Mouse (Mus musculus) embryonic facial prominence, embryonic 15.5 days (tissue): ENCODE data around the gene Zc3h7b. TPM values are rescaled to one million over a fixed set of nuclear protein-coding genes. Genes with fewer than 3 reads are reported as not detected.

Source experiments
- ATAC-seq: fragments of 200-750 bp; cut with Nextera tagmentation; 2 replicates; pipeline ENCODE4 v1.8.0; 2017; ENCODE audit warnings: low read depth, moderate TSS enrichment; ENCODE audit not compliant: insufficient number of reproducible peaks, low FRiP score, low TSS enrichment
- H3K27ac ChIP-seq: fragments of 300-500 bp; sonication (generic); replicated peaks from 2 replicates; pipeline ENCODE4 v1.5.1; 2015; ENCODE audit warnings: mild to moderate bottlenecking, inconsistent platforms
- H3K27me3 ChIP-seq: fragments of 300-500 bp; sonication (generic); 2 replicates; pipeline ENCODE4 v1.6.1; 2015; ENCODE audit warnings: inconsistent platforms
- H3K36me3 ChIP-seq: fragments of 300-500 bp; sonication (generic); 2 replicates; pipeline ENCODE4 v1.6.1; 2015; ENCODE audit warnings: mild to moderate bottlenecking, inconsistent platforms
- H3K4me1 ChIP-seq: fragments of 300-500 bp; sonication (generic); 2 replicates; pipeline ENCODE4 v1.6.1; 2015; ENCODE audit warnings: inconsistent platforms
- H3K4me2 ChIP-seq: fragments of 300-500 bp; sonication (generic); replicated peaks from 2 replicates; pipeline ENCODE4 v1.6.1; 2015; ENCODE audit warnings: mild to moderate bottlenecking, inconsistent platforms
- H3K4me3 ChIP-seq: fragments of 300-500 bp; sonication (generic); replicated peaks from 2 replicates; pipeline ENCODE4 v1.5.1; 2015; ENCODE audit warnings: mild to moderate bottlenecking, inconsistent platforms
- H3K9ac ChIP-seq: fragments of 300-500 bp; sonication (generic); 2 replicates; pipeline ENCODE4 v1.6.1; 2015; ENCODE audit warnings: inconsistent platforms
- H3K9me3 ChIP-seq: fragments of 300-500 bp; sonication (generic); replicated peaks from 2 replicates; pipeline ENCODE4 v1.6.1; 2016; ENCODE audit warnings: inconsistent platforms
- WGBS: fragments of 180-500 bp; shearing (Covaris S2); methylation state at CpG from one replicate; pipeline ENCODE4 v1.1.7; 2015; 5-methylcytosine and 5-hydroxymethylcytosine counted together
- polyA plus RNA-seq: library from polyadenylated mRNA; unstranded; fragments of >200 nt; fragmentation: Nextera tagmentation; extraction: Ambion mirVana; gene quantifications from 2 replicates; pipeline ENCODE4 v1.2.1, GENCODE M21; 2015

Zc3h7b gene
- polyA plus RNA-seq, 1 experiment from 2014 or later = 29.5 TPM

GRCm38 (mm10) chr15:81822631-81823030, 77.8 kb downstream of the Zc3h7b start:
- Histone ChIP-seq H3K27me3 (no peaks in the 10 kb centered on the region), H3K4me1 (no peaks in the 10 kb centered on the region), H3K36me3 (peaks cover 90% of the 10 kb centered on the region), H3K27ac (no peak overlapping the region), H3K4me2 (no peak overlapping the region), H3K4me3 (no peak overlapping the region), H3K9me3 (no peaks in the 10 kb centered on the region), H3K9ac (no peak overlapping the region)
- no peak for ATAC-seq
- 80% methylated on average over 3 of the region's 3 CpGs for WGBS

- peaks cover 74% of the 10 kb centered on the region for H3K36me3 ChIP-seq
- H3K27me3 ChIP-seq = no peaks in the 10 kb centered on the region
- no peaks in the 10 kb centered on the region for H3K9me3 ChIP-seq
- H3K9ac ChIP-seq = no peak overlapping the region
- H3K4me2 ChIP-seq = no peak overlapping the region
- no peak overlapping the region for H3K4me3 ChIP-seq
- 83% methylated on average over 3 of the region's 3 CpGs for WGBS
- ATAC-seq = no peak
- H3K4me1 ChIP-seq = no peaks in the 10 kb centered on the region
- H3K27ac ChIP-seq = no peak overlapping the region
Measured at GRCm38 (mm10) chr15:81824832-81825231, 80.0 kb downstream of the Zc3h7b start.

- Histone ChIP-seq H3K4me2 (no peak overlapping the region), H3K27me3 (no peaks in the 10 kb centered on the region), H3K9me3 (no peaks in the 10 kb centered on the region), H3K4me3 (no peak overlapping the region), H3K9ac (no peak overlapping the region), H3K27ac (no peak overlapping the region), H3K36me3 (peaks cover 41% of the 10 kb centered on the region), H3K4me1 (peaks cover 4% of the 10 kb centered on the region; the same call in 1 of the 2 replicates)
- 86% methylated on average over 7 of the region's 7 CpGs for WGBS
- ATAC-seq = no peak
Measured at GRCm38 (mm10) chr15:81828426-81829207, 83.8 kb downstream of the Zc3h7b start.

GRCm38 (mm10) chr15:81829208-81829580, 84.3 kb downstream of the Zc3h7b start:
- no peak overlapping the region for H3K9ac ChIP-seq
- H3K36me3 ChIP-seq = peaks cover 35% of the 10 kb centered on the region
- H3K4me2 ChIP-seq = no peak overlapping the region
- peaks cover 4% of the 10 kb centered on the region; the same call in 1 of the 2 replicates for H3K4me1 ChIP-seq
- no peak overlapping the region for H3K27ac ChIP-seq
- no peak overlapping the region for H3K4me3 ChIP-seq
- no peaks in the 10 kb centered on the region for H3K27me3 ChIP-seq
- H3K9me3 ChIP-seq = no peaks in the 10 kb centered on the region
- ATAC-seq = no peak
- WGBS = 63% methylated on average over 2 of the region's 2 CpGs

GRCm38 (mm10) chr15:81830530-81830929, 85.7 kb downstream of the Zc3h7b start:
- H3K4me1 ChIP-seq = peaks cover 6% of the 10 kb centered on the region; the same call in 1 of the 2 replicates
- no peak overlapping the region for H3K27ac ChIP-seq
- H3K9ac ChIP-seq = no peak overlapping the region
- WGBS = 82% methylated on average over 4 of the region's 4 CpGs
- H3K27me3 ChIP-seq = no peaks in the 10 kb centered on the region
- H3K4me2 ChIP-seq = no peak overlapping the region
- H3K4me3 ChIP-seq = no peak overlapping the region
- H3K9me3 ChIP-seq = no peaks in the 10 kb centered on the region
- H3K36me3 ChIP-seq = peaks cover 22% of the 10 kb centered on the region
- ATAC-seq = no peak

- Histone ChIP-seq H3K36me3 (peaks cover 15% of the 10 kb centered on the region; the same call in 1 of the 2 replicates), H3K9ac (no peak overlapping the region), H3K9me3 (no peaks in the 10 kb centered on the region), H3K27ac (no peak overlapping the region), H3K4me2 (no peak overlapping the region), H3K4me3 (no peak overlapping the region), H3K27me3 (no peaks in the 10 kb centered on the region), H3K4me1 (peaks cover 14% of the 10 kb centered on the region)
- ATAC-seq = peak; percentile 69; the same call in 1 of the 2 replicates
- WGBS = 18% methylated on average over 24 of the region's 24 CpGs
Measured at GRCm38 (mm10) chr15:81831136-81831825, 86.4 kb downstream of the Zc3h7b start.

- Histone ChIP-seq H3K4me2 (no peak overlapping the region), H3K9ac (no peak overlapping the region), H3K4me3 (no peak overlapping the region), H3K9me3 (no peaks in the 10 kb centered on the region), H3K36me3 (peaks cover 6% of the 10 kb centered on the region; the same call in 1 of the 2 replicates), H3K27ac (no peak overlapping the region), H3K4me1 (peaks cover 18% of the 10 kb centered on the region), H3K27me3 (no peaks in the 10 kb centered on the region)
- 76% methylated on average over 3 of the region's 3 CpGs for WGBS
- no peak for ATAC-seq
Measured at GRCm38 (mm10) chr15:81832219-81832618, 87.4 kb downstream of the Zc3h7b start.

GRCm38 (mm10) chr15:81833481-81833880, 88.6 kb downstream of the Zc3h7b start:
- peaks cover 18% of the 10 kb centered on the region for H3K4me1 ChIP-seq
- H3K9me3 ChIP-seq = no peaks in the 10 kb centered on the region
- no peaks in the 10 kb centered on the region for H3K27me3 ChIP-seq
- H3K9ac ChIP-seq = no peak overlapping the region
- H3K27ac ChIP-seq = no peak overlapping the region
- 78% methylated on average over 4 of the region's 4 CpGs for WGBS
- ATAC-seq = no peak
- H3K36me3 ChIP-seq = no peaks in the 10 kb centered on the region
- H3K4me2 ChIP-seq = no peak overlapping the region
- no peak overlapping the region for H3K4me3 ChIP-seq

- H3K4me3 ChIP-seq = no peak overlapping the region
- 43% methylated on average over 3 of the region's 3 CpGs for WGBS
- no peak overlapping the region for H3K4me2 ChIP-seq
- ATAC-seq = no peak
- H3K9ac ChIP-seq = no peak overlapping the region
- no peak overlapping the region for H3K27ac ChIP-seq
- no peaks in the 10 kb centered on the region for H3K27me3 ChIP-seq
- peaks cover 18% of the 10 kb centered on the region for H3K4me1 ChIP-seq
- no peaks in the 10 kb centered on the region for H3K9me3 ChIP-seq
- H3K36me3 ChIP-seq = no peaks in the 10 kb centered on the region
Measured at GRCm38 (mm10) chr15:81834171-81834841, 89.4 kb downstream of the Zc3h7b start.

GRCm38 (mm10) chr15:81835007-81835880, 90.4 kb downstream of the Zc3h7b start:
- ATAC-seq = no peak
- Histone ChIP-seq H3K9ac (no peak overlapping the region), H3K36me3 (no peaks in the 10 kb centered on the region), H3K4me1 (peaks cover 28% of the 10 kb centered on the region), H3K27me3 (no peaks in the 10 kb centered on the region), H3K9me3 (no peaks in the 10 kb centered on the region), H3K27ac (peak overlapping the region; percentile 65; the same call in 1 of the 2 replicates), H3K4me3 (peak overlapping the region; percentile 43; the same call in 1 of the 2 replicates), H3K4me2 (peak overlapping the region; percentile 59)
- WGBS = 79% methylated on average over 10 of the region's 10 CpGs
